Mouse (Mus musculus): ENCODE measurements around the gene 6030445D17Rik.

6030445D17Rik gene

DNA sequence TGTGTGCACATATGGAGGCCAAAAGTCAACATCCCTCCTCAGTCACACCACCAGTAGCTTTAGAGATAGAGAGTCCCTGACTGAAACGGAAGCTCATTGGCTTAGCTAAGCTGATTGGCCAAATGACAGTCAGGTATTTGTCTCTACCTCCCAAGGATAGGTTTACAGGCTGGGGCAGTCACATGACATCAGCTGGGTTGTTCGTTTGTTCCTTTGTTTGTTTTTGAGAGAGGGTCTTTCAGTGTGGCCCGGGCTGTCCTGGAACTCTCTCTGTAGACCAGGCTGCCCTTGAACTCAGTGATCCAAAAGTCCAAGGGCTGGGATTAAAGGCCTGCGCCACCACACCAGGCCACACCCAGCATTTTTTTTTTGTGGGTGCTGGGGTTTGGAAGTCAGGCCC is 844 bp upstream of the 6030445D17Rik start:
- no peak for DNase-seq

DNA sequence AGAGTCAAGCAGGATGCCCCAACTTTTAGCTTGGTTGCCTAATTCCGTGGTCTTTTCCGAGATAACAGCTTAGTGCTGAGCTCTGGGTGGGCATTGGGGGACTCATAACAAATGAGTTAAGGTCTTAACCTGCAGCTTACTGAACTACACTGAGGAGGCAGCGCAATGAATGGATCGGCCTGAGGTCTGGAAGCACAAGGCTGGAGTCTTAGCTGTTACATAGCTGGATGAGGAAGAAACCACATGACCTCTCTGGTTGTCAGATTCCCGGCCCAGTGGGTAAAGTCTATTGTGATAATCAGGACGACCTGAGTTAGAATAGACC is 327 bp upstream of the 6030445D17Rik start:
- no peak for DNase-seq

DNA sequence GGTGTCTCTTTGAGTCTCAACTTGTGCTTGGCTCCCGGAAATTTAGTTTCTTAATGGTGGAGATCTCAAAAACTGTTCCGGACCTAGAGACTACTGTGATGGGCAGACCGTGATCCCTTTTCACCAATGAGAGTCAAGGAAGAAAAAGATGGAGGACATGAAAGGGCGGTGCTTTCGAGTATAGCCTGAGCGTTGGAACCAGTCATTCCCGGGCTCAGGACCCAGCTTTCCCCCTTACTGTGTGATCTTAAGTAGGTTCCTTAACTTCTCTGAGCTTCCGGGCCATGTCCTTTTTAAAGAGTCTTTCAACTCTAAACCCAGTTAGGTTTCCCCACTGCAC is 759 bp downstream of the 6030445D17Rik start:
- DNase-seq: no peak

DNA sequence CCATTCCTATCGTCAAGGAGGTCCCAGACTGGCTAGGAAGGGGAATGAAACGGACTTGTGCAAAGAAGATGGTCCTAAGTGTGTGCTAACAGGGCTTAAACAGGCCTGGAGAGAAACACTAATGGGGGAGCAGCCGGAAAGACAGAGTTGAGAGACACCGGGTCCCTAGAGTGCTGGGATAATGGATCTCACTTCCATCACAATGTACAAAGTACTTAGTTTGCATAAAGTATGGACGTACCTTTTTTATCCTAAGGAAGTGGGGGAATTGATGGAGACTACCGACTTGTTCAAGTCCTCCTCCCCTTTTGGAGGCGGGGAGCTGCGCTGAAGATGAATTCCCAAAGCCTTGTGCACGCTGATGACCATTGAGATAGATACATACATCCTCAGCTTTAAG is 1.4 kb downstream of the 6030445D17Rik start:
- DNase-seq: no peak

DNA sequence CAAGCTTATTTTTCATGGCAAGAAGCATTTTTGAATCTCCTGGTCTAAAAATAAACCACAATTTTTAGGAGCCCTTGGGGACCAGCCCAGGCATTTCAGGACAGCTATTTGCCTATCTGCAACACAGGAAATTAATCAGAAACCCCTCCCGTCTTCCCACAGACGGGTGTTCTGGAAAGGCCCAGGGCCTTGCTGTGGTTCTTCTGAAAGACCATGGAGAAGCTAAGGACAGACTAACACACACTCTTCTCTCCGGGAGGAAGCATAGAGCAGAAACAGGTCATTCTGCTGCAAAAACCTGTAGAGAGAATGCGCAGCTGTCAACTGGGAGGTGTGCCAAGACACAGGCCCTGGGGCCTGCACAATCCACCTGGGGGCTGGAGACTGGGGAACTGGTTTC is 4.2 kb downstream of the 6030445D17Rik start:
- DNase-seq: no peak

DNA sequence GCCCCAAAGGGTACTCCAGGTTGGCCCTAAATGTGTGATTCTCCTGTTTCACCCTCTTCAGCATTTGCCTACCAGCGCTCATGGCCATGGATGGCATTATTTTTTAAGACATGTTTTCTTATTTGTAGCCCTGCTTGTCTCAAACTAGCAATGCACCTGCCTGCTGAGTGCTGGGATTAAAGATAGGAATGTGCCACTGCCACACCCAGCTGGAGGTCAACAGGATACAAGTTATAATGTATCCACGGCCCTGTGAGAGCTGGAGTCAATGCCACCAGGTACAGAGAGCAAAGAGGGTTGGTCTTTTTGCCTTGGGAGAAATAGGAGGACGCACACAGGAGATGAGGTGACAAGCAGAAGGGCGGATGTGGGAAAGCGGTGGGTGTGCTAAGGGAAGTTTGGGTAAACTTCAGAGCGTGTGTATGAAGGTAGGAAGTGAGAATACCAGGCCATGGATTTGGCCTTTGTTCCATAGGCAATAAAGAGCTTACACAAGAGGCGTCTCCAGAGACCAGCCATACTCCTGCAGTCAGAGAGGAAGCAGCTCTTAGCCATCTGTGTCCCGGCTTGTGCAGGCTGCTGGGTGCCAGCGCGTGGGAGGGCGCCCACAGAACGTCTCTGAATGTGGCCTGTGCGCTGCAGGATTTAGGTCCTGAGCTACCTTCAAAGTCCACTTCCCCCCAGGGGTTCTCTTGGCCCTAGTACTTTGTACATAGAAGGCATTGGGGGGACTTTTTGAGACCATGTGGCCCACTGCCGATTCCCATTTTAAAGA is 6.7 kb downstream of the 6030445D17Rik start:
- DNase-seq: no peak

DNA sequence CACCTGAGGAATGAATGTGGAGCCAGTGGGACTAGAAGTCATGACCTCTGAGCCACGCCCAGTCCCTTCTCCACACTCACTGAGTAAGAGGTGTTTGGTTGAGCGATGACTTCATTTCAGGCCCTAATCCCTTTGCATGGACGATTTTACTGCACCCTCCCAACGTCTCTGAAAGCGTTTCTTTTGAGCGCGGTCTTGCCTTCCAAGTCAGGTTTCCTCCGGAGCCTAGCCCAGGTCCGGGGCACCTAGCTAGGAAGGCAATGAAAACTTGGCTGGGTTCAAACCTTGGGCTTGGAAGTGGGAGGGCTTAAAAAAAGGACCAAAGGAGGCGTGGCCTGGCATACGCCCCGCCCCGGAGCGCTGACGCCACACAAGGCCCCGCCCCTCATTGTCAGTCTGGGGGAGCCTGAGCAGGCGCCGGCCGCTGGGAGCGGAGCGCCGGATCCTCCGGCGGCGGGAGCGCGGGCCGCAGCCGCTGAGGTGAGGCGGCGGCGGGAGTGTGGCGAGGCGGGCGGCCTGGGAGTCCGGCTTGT is 7.4 kb downstream of the 6030445D17Rik start, which contains the start of gene Luzp1:
TSS of gene Luzp1 (plus strand) at position 391 of the 533 bp plus-strand sequence.
- DNase-seq: peak; percentile 88

DNA sequence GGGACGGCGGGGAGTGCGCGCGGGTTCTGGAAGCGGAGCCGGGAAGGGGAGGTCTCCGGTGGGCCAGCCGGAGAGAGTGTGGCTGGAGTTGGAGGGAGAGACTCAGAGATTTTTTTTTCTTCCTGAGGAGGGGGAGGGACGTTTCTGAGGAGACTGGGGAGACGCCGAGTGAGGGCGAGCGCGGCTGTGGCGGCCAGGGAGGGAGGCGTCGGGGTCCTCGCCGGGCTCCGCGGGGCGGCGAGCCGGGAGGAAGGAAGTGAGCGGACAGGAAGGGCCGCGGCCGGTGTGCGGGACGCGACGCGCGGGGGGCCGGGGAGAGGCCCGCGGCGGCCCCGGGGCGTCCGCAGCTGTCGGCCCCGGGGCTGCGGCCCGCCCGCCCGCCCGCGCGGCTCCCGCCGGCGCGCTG is 7.9 kb downstream of the 6030445D17Rik start:
- DNase-seq: no peak

DNA sequence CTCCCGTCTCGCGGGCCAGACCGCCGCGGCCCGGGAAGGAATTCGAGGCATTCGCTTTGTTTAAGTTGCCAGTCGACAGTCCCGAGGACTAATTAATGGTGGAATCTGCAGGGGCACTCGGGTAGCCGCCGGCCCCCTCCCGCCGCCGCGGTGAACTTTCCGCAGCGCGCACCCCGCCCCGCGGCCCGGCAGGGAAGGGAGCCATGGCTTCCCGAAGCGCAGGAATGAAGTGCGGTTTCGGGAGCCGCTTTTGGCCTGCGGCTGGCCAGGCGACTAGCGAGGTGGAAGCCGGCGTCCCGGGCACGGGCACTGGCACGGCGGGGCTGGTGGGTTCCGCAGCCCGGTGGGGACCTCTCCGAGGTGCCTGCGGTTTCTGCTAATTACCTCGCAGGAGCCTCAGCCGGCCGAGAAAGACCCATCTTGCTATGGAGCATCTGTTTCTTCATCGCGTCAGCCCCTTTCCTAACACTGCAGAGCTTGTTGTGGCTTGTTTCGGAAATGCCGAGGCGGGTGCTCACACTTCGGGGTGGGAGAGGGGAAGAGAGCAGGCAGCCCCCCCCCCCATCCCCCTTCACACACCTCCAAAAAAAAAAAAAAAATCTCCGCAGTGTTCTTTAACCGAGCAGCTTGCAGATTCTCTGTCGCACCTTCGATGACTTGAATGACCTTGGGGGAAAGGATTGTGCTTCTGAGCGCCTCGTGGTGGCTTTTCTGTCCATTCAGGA is 8.5 kb downstream of the 6030445D17Rik start:
- DNase-seq: peak; percentile 49

DNA sequence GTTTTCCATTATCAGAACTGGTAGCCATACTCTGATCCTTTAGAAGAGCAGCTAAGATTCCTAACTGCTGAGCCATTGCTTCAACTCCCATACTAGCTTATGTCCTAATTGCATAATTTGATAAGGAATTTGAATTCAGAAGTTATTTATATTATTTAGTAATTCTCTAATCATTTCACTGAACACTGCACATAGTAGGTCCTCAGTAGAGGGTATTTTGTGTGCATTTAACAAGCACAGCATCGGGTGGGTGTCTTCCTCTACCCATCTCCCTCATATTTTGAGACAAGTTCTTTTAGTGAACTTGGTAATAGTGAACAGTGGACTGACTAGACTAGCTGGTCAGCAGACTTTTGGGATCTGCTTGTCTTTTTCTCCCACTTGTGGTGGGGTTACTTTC is 14.6 kb downstream of the 6030445D17Rik start:
- no peak for DNase-seq

DNA sequence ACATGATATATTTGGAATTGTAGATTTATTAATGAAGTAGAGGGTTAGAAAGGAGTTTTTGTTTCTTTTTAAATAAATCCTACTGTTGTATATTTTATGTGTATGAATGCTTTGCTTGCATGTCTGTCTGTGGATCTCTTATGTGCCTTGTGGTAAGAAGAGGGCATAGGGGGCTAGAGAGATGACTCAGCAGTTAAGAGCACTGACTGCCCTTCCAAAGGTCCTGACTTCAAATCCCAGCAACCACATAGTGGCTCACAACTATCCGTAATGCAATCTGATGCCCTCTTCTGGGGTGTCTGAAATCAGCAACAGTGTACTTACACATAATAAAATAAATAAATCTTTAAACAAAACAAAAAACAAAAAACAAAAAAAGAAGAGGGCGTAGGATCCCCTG is 24.5 kb downstream of the 6030445D17Rik start:
- DNase-seq: no peak

DNA sequence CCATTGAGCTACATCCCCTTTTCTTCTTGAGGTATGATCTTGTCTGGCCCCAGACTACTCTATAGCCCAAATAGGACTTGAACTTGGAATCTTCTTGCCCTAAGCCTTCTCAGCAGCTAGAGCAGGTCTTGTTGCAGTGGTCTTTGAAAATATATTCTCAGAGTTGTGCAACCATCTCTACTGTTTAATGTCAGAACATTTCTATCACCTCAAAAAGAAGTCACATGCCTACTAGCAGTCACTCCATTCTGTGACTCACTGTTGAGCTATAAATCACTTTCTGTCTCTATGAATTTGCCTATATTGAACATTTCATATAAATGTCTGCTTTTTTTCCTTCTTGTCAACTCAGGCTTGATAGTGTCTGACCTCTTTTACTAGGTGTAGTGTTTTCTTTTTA is 33.9 kb downstream of the 6030445D17Rik start:
- DNase-seq: no peak

DNA sequence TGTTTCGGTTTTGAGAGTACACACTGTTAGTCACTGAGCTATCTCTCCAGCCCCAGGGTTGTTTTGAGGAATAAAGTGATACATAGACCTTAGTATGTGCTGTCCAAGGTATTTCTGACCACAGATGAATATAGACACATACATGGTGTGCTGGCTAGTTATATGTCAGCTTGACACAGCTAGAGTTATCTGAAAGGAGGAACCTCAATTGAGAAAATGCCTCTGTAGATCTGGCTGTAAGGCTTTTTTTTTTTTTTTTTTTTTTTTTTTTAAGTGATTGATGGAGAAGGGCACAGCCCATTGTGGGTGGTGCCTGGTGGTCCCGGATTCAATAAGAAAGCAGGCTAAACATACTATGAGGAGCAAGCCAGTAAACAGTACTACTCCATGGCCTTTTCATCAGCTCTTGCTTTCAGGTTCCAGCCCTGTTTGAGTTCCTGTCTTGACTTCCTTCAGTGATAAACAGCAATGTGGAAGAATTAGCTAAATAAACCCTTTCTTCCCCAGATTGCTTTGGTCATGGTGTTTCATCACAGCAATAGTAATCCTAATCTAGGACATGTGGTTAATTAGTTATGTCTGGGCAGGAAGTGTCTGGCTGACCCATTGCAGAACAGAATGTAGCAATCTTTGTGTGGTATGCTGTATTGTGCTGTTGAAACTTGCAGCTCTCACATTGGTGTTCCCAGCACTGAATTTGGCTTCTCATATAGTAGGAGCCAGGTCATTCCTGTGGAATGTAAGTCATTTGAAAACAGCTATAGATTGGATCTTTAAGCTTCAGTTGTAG is 43.6 kb downstream of the 6030445D17Rik start:
- DNase-seq: no peak

DNA sequence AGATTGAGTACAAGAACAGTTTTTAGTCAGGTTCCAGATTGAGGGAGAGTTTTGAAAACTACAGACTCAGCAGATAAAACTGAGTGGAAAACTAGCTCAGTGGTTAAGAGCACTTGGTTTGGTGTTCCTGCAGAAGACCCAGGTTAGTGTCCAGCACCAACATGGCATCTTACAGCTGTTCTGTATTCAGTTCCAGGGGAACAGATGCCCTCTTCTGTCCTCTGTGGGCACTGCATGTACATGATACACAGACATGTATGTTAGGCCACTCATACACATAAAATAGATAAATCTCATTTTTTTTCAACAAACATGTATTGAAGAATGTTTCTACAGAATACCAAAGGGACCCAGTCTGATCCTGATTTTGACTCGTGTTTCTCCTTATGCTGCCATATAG is 47.8 kb downstream of the 6030445D17Rik start:
- no peak for DNase-seq

DNA sequence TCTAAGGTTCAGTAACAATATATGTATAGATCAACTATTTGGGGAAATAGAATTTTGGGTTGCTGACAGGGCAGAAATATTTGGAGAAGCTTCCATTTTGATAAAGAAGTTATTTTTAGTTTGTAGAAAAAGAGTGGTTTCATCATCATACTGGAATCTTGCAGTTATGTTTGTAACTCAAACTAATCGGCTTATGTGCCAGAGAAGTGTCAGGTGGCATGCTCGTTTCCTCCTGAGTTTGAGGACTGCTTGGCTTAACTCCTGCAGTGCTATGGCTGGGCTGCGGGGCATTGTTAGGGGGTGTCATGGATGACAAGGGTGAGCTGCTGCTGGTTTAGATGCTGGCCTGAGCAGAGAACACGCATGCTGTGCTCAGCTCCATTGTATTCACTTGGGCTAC is 49.7 kb downstream of the 6030445D17Rik start:
- DNase-seq: no peak

DNA sequence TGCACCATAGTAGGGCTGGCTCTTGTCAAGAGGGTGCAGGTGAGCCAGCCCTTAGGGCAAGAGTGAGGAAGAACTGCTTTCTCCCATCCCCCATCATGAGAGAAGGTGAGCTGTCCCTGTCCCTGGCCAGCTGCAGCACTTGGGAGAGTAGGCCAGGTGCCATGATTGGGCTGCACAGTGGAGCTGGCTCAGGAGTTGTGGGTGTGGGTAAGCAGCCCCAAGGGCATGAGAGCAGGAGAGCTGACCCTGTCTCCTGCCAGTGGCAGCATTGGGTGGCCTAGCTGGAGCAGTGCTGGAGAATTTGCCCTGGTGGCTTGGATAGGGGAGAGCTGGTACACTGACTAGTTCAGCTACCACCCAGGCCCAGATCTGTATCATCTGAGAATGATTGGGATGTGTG is 50.9 kb downstream of the 6030445D17Rik start:
- no peak for DNase-seq

All from right cerebral cortex, postnatal 4 days (tissue).